Mouse (Mus musculus): Measurements from ENCODE around the gene Iqschfp.

The Iqschfp gene

DNA sequence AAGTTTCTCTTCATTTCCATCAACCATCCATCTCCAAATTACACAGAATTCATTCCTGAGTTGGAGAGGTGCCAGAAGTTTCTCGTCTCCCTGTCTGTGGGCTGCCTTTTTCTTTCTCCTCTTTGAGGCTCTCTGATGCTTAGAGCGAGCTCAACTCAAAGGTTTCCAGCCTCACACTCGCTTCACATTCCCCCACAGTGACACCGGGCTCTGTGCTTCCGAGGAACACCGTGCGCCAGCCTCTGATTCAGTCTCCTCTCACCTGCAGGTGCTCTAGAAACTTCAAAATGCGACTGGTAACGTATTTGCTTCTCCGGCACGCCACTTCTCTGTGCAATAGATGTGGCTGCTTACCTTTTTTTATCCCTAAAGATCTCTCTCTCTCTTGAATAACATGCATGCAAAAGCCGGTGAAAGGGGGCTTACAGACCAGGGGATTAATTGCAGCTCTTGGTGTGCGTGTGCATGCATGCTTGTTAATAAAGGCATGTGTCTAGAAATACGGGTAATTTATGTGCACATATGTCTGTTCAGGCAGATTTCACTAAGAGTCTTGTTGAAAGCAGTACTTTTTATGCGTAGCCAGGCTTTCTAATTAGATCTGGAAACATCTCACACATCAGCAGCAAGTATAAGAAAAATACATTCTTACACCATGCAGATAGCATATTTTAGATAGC is at the start of gene Iqschfp, which contains the start of gene Iqcj:
Gene Iqschfp (plus strand): TSS at position 207 of the 680 bp plus-strand sequence.
Gene Iqcj (plus strand): TSS at position 195 of the 680 bp plus-strand sequence.
- DNase-seq, result no peak

DNA sequence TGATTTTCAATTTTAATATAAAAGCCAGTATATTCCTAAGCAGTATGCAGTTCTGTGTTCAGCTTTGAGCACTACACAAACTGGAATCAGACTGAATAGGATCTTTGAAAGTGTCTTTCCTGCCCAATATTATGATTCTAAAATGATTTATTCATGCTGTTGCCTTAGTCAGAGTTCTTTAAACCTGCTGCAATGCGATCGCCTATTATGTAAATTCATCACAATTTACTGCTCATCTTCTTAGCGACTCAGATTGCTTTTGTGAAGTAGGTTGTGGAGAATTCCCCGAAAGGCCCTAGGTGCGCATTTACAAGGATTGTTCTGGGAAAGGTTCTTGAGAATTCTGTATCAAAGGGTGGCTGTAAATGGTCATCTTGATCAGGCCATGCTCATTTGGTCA is 39.6 kb upstream of the Iqschfp start:
- DNase-seq, result no peak

DNA sequence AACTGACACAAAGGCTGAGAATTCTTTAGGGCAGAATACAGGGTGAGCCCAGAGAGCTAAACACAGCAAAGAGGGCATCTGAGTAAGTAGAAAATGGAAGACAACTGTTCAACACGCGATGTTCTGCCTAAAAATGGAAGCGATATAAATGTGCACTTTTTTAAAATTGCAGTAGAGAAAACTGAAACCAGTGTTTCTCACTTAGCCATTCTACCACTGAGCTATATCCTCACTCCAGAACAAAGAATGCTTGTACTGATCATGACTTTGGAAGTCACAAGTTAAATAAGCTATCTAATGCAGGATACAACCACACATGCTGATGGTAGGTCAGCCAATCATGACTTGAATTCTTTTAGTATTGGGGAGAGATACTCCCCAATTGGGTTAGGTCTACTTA is 30.5 kb upstream of the Iqschfp start:
- no peak for DNase-seq

DNA sequence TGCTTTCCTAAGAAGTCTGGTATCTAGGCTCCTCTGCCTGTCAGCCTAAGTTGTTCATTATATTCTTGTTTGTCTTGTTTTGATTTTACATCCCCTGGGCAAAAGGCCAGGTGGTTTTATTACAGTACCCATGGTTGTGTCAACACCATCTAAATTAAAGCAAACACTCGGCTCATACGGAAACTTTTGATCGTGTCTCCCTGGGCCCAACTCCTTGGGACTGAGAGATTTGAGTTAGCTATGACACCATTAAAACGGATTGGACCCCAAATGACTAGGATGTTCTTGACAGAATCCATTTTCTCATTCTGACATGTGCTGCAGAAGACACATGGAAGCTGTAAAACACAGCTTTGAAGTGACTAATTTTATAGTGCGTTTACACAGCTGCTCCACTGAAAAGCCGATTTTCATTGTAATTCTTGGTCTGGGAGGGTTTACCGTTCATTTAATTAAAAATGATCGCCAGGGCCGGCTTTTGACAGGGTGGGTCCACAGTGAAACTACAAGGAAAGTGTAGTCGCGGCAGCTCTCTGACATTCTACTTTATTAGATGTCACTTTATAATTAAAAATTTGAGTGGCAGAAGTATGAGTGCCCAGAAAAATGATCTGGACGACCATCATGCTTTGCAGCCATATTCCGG is 24.5 kb upstream of the Iqschfp start:
- DNase-seq, result no peak

DNA sequence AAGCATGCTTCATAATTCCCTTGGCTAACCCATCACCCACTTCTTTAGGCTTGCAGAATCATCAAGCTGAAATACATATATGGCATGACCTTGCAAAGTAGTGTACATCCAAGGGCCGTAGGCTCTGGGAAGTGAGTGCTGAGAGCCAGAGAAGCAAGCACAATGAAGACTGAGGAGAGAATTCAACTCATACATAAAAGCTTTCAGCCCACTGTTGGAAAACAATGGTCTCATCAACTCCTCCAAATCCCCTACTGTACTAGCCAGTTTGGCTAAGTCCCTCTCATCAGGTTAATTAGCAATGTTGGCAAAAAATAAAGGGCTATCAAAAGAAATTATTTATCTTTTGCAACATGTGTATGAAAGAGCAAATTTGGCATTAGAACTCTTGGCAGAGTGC is 22.6 kb upstream of the Iqschfp start:
- DNase-seq, result no peak

DNA sequence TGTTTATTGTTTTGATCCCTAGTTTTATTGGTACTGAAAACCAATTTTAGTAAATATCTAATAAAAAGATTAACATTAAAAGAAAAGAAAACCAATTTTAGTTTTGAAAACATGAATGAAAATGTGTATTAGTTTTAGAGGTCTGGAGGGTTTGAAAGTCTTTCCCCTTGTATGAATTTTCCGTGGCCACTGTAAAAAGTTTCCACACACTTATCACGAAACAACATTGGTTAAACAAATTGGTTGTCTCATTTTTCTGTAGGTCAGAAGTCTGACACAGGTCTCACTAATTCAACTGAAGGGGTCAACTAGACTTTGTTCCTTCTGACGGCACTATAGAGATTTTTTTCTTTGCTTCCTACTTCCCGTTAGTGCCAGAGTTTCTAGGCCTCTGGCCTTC is 14.8 kb upstream of the Iqschfp start:
- no peak for DNase-seq

DNA sequence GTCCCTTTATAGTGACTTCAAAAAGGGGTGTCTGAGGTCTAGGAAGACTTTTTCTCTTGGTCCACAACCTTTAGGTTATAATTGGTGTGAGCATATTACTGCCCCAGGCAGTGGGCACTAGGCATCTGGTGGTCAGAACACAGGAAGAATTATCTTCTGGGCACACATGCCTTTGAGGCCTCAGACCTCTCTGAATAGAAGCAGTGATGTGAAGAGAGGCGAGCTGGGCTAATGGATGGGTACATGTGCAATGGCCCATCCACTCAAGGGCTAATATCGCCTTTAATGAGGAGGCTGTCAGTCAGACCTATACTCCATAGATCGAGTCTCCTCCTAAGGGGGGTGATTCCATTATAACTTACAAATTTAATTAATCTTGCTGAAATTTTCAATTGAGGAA is 7.7 kb upstream of the Iqschfp start:
- DNase-seq, result no peak

DNA sequence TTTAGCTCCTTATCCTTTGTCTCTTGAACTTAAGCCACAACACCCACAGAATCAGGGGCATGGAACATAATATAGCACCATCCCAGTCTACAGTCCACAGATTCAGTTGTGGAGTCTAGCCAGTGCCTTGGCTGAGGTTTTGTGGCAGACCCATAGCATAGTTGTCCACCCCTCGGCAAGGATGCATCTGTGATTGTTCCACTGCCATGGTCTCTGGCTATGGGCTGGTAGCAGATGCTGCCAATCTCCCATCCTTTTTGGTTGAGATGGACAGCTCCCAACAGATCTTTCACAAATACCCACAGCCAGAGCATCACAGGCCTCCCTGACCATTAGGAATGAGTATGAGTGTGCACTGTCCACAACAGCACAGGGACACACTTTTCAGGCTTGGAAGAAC is 5.9 kb upstream of the Iqschfp start:
- DNase-seq, result no peak

DNA sequence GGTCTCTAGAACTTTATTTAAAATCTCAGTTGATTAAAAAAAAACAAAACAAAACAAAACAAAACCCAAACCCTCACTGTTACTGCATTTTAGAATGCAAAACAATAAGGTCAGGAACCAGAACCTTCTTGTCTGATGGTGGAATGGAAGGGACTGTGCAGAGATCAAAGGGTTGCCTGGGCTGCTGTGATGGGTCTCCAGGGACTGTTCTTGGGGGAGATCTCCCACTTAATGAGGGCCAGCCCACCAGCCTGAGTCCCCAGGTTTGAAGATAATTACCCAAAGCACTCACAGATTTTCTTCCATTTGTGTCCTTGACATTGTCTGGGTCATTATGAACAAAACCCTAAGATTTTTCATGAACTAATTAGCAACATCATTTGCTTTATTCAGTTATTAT is 4.8 kb upstream of the Iqschfp start:
- DNase-seq, result no peak

DNA sequence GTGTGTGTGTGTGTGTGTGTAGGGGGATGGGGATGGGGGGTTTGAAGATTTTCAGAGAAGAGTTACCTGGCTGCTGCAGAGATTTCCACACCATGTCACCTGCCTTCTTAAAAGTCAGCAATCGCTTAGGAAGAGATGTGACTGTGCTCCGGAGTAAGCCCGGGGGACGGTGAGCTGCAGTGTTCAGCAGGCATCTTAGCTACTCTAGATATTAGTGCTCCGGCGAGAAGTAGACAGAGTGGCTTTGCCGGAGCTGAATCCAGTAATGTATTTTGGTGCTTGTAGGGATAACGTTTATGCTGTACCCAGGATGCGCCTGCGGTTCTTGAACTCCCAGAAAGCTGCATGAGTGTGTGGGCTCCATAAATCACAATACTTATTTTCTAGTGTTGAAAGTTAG is 736 bp downstream of the Iqschfp start:
- DNase-seq, result no peak

DNA sequence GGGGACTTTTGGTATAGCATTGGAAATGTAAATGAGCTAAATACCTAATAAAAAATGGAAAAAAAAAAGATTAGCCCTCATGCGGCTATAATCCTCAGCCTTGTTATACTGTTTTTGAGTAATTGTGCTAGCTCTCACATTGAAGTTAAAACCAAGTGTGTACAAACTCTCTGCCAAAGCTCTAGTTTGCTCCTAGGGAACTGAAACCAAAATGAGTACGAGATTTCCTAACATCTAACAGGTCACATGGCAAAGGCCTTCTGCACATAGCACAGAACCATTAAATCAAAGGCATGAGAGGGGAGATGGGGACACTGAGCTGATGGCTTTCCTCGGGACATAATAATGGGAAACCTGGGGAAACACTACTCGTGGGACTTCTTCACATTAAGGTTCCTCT is 10.5 kb downstream of the Iqschfp start:
- DNase-seq, result no peak

DNA sequence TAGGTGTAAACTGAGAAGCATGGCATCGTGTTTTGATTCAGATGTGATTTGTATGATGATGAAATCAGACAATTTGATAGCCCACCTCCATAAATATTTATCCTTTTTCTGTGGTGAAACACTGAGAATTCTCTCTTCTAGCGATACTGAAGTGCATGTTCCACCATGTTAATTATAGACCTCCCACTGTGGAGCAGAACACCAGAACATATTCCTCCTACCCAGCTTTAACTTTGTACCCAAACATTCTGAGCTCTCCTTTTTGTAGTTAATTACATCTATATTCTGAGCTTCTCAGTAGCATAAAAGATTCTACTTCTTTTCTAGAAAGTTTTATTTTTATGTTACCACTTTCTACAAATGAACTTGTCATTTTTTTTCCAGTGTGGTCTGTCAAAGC is 16.6 kb downstream of the Iqschfp start:
- no peak for DNase-seq

DNA sequence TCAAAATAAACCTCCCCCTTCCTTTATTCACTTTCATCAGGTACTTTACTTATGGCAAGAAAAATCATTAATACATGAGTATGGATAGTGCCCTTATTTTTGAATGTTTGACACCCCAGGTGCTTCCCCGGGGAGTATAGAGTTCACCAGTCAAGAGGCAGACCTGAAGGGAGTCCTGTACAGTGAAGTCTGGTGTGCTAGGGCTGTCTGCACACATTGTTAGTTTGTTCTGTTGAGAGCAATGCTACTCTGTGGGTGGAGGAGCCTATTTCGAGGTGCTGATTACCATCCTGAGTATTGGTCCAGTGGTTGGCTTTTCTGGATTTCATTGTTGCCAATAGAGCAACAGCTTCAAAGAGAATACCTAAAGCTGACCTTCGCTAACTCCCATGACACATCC is 26.1 kb downstream of the Iqschfp start:
- DNase-seq, result no peak

DNA sequence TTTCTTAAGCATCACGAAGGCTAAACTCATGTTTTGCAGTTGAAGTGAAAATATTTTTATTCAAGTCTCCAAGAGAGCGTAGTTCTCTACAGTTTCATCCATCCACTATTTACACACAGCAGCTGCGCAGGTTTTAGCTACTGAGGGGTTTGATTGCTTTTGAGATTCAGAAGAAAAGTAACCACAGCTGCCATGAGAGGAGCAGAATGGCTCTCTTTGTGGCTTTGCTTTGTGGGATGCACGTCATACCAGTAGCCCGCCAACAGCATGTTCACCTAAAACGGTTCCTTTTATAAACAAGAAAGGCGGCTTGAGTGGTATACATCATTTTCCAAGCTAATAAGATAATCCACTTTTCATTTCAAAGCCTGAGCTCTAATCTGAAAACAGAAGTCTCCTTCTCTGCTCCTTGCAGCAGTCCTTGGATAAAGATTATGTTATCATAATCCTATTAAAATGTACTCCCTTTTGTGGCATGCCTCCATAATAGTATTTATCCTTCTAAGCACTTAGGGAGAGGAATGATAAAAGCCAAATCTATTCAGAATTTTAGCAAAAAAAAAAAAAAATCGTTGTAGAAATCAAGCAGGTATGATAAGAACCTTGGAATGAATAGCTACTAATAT is 26.7 kb downstream of the Iqschfp start:
- no peak for DNase-seq

DNA sequence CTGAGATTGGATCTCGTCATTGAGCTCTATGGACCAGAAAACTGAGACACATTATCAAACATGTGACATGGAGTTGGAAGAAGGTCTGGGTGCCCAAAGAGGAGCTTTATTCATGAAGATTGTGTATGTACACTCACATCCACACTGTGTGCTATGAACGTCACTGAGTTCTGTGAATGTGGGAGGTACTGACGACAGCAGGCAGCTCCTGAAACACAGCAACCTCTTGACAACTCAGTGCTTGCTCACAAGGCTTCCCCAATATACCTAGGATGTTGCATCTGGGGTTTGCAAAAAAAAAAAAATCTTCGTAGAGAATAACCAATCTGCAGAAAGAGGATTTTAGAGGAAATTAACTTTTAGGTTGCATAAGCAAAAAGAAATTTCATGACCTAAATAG is 31.1 kb downstream of the Iqschfp start:
- no peak for DNase-seq

DNA sequence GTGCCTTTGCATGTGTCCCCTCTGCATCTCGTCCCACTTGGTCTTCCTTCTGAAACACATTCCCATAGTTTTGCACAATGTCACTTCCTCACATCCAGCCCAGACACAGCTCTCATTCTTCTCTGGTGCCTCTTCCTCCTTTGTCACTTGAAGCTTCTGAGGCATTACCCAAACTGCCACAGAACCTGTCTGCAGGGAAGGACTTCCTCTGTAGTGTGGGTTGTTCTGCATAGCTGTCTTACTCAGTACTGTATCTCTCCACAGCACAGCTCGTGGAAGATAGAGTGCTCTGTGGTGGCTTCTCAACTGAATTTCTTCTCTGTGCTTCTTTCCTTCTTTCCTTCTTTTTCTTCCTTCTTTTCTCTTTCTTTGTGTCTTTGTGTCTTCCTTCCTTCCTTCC is 33.4 kb downstream of the Iqschfp start:
- DNase-seq, result no peak

DNA sequence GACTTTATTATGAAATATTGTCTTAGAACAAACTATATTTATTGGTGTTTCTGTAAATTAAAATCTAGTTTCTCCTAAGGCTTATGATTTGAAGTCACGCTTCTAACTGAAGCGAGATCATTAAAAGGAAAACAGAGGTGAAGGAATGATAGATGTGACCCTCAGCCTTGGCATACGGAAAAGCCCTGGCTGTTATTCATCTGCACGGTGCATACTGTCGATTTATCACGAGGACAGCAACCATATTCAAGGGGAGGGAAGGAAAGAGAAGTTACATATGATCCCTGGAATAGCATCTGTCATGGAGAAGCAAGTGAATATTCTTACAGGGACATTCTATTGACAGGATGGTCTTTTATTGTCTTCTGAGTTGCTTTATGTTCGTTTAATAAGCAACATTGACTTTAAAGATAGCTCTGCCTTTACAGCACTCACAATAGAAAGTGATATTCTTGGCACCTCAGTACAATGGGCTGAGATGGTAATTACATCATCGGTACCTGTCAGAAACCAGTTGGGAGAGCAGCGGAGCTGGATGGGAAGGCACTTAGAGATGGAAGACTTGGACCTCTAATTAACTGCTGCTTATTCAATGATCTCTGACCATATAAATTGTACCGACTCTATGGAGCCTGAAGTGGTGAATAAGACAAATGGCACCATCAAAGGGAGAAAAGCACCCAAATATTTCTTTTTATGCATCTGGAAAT is 38.5 kb downstream of the Iqschfp start:
- no peak for DNase-seq

DNA sequence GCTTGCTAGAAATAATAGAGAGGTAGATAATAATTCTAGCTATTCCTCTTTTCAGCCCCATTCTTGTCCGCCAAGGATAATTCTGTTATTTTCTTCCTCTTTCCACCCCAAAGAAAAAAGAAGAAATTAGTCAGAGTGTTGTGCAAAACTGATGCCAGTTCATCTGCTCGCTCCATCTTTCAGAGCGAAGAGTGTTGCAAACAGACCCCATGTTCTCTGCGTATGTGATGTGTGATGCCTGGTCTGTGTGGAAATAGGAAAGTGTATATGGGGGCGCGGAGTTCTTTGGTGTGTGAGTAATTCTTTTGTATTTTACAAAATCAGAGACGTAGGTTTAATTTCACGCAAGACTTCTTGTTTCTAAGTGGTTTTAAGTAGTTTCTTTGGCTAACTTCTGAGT is 39.1 kb downstream of the Iqschfp start:
- no peak for DNase-seq

DNA sequence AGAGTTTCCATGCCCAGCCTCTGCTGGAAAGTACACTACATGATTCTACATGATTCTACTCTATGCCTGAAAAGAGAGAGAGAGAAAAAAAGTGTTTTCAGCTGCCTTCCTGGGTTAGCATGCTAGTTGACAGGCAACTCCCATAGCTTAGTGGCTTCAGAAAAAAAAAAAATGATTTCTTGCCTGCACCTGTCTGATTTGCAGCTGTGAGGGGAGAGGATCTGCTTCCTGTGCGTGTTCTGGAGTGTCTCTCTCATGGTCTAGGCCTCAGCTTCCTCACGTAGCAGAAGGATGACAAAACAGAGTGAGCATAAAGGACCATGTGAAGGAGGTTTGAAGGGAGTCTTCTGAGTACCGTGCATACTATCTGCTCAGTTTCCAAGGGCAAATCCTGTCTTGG is 39.9 kb downstream of the Iqschfp start:
- no peak for DNase-seq

DNA sequence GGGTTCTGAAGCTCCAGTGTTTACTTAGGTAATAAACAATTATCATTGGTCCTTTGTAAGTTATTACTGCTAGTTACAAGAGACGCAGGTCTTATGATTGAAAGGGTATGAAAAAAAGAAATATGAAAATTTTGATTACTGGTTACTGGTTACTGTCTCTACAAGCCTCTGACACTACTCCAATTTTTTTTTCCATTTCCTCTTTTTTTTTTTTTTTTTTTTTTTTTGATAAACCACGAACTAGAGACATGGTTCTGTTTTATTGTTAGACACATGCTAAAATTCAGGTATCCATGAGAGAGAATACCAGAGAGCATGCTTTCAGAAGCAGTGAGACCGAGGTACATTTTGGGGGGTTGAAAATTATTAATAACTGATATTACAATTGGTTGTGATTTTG is 43.8 kb downstream of the Iqschfp start:
- no peak for DNase-seq

DNA sequence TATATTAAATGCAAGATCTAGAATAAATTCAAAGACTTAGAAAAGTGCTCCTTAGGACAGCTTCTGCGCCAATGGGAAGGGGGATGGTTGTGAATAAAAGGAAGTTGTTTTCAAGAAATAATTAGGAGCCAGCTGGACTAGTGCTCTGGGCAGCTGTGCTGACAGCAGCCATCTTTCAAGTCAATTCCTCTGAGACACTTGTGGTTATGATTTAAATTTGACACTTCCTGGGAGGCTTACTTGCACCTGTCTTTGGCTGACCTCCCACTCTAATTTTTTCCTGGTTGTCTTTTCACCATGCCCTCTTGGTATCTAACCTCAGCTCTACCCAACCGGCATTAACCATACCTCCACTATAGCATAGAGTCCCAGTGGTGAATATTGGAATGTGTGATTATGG is 55.0 kb downstream of the Iqschfp start:
- DNase-seq, result no peak

DNA sequence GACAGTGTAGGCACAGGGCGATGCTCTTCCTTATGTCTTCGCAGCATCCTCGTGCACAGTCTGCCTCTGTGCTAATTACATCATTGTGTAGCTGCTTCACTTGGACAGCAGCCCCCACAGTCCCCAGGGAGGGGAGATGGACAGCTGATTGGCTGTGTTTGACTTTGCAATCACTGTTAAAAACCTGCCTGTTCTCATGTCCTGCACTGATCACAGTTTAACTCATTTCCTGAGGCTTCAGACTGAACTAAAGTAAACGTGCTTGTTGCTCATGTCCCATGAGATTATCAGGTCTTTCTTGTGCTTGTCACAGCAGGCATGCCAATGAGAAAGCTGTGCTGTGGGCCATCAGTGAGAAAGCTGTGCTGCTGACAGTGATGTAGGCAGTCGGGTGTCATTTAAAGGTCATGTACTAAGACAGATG is 60.5 kb downstream of the Iqschfp start:
- DNase-seq, result no peak

DNA sequence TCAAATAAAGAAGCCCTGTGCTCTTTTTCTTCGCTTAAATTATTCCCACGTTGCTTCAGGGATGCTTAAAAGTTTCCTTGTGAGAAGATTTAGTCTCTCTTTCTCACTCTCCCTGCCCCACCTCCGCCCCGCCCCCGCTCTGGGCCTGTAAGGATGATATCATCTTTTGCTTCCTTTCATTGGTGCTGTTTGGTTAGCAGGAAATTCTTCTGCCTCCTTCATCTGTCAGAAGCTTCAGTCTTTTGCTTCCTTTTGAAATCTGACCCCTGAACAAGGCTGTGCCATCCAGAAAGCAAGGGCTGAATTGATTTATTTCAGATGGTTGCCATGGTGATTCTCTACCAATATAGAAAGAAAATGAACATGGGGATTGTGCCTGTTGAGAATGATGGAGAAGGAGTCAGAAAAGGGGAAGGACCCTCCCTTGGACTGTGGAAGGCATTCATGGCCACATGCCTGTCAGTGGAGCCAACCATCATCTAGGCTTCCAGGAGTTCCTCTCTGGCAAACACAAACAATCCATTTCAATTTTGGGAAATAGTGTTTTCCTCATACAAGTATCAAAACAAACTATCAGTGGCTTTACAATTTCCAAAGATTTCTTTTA is 62.5 kb downstream of the Iqschfp start:
- no peak for DNase-seq

Data from cerebellum, adult 18-20 months (tissue).